ENCODE assay signal across 7 mouse cellular contexts in genomic region chr10:4674983-4675592, GRCm38 (mm10).
A peak's percentile ranks its signal among the peaks of the same experiment; 100 is the strongest.
DNase-seq lines count a peak whose midpoint lies in the region; ATAC-seq lines count a peak whose summit lies in the region.
"Not testable (repeated sequence)": the region's sequence is repeated elsewhere in the genome, so short reads cannot be mapped to it uniquely, and the experiment has no call there.

No protein-coding gene starts in this region.

- H3K27me3 ChIP-seq in embryonic facial prominence, embryonic 12.5 days; heart, embryonic 11.5 days (ENCODE audit: control insufficient read depth, insufficient read depth, low read length); intestine, embryonic 16.5 days (replicated peaks; ENCODE audit: control insufficient read depth, insufficient read depth, low read length): not testable (repeated sequence)

- peak; percentile 52 for DNase-seq in adrenal gland, postnatal 14 days
- peak; percentile 24 to 35 for DNase-seq in left cerebral cortex, adult 18-20 months (ENCODE audit: low spot score in 2 of 2)
- DNase-seq in retina, embryonic 14.5 days (ENCODE audit: low spot score): peak; percentile 54

- H3K4me1 ChIP-seq in embryonic facial prominence, embryonic 12.5 days; heart, embryonic 11.5 days (ENCODE audit: control insufficient read depth, insufficient read depth, low read length); intestine, embryonic 16.5 days (ENCODE audit: control insufficient read depth, insufficient read depth, low read length): not testable (repeated sequence)

- H3K9me3 ChIP-seq in embryonic facial prominence, embryonic 12.5 days; heart, embryonic 11.5 days (replicated peaks; ENCODE audit: control insufficient read depth, low read length); intestine, embryonic 16.5 days (ENCODE audit: control insufficient read depth, low read length): not testable (repeated sequence)

- 22% methylated on average over 14 of the region's 14 CpGs for WGBS in embryonic facial prominence, embryonic 12.5 days
- WGBS in heart, embryonic 11.5 days (ENCODE audit: insufficient replicate concordance): 16% methylated on average over 14 of the region's 14 CpGs
- 21% methylated on average over 13 of the region's 14 CpGs for WGBS in intestine, embryonic 16.5 days

- H3K4me3 ChIP-seq in embryonic facial prominence, embryonic 12.5 days; heart, embryonic 11.5 days (ENCODE audit: low read depth, low read length); intestine, embryonic 16.5 days (ENCODE audit: low read length): not testable (repeated sequence)

- not testable (repeated sequence) for H3K36me3 ChIP-seq in embryonic facial prominence, embryonic 12.5 days; heart, embryonic 11.5 days (ENCODE audit: control insufficient read depth, insufficient read depth, low read length); intestine, embryonic 16.5 days (ENCODE audit: control insufficient read depth, insufficient read depth, low read length)

- not testable (repeated sequence) for ATAC-seq in embryonic facial prominence, embryonic 12.5 days (ENCODE audit: insufficient number of reproducible peaks, insufficient read depth, low FRiP score, low TSS enrichment); heart, embryonic 11.5 days (replicated peaks; ENCODE audit: insufficient number of reproducible peaks, low FRiP score, low TSS enrichment)
- peak; percentile 67 for ATAC-seq in intestine, embryonic 16.5 days
- peak; percentile 99 for ATAC-seq in megakaryocyte progenitor cell, adult 5-6 weeks (replicated peaks; ENCODE audit: poor library complexity)

- H3K27ac ChIP-seq in embryonic facial prominence, embryonic 12.5 days; heart, embryonic 11.5 days (ENCODE audit: low read depth, low read length); intestine, embryonic 16.5 days (ENCODE audit: low read length): not testable (repeated sequence)

- not testable (repeated sequence) for H3K9ac ChIP-seq in embryonic facial prominence, embryonic 12.5 days; heart, embryonic 11.5 days (ENCODE audit: low read depth, low read length); intestine, embryonic 16.5 days (ENCODE audit: low read depth, low read length)

- H3K4me2 ChIP-seq in embryonic facial prominence, embryonic 12.5 days (replicated peaks): peak overlapping the region; percentile 37
- peak overlapping the region; percentile 47 for H3K4me2 ChIP-seq in heart, embryonic 11.5 days
- H3K4me2 ChIP-seq in intestine, embryonic 16.5 days (ENCODE audit: low read depth, low read length): 0 out of 2 replicates have a peak overlapping the region, but pooled peaks have one; percentile 22
